Mouse (Mus musculus): ENCODE measurements at regions not wholly inside any gene's neighbourhood (a gene's known extent, or its start where the extent isn't known, plus 50 kb on each side); places are given as distances from the start of the nearest gene placed in this dataset.

- DNase-seq (ENCODE audit: low spot score) = no peak
Measured at GRCm38 (mm10) chr2:148622216-148622615, 50.2 kb upstream of the Nxt1 start.

GRCm38 (mm10) chr2:148611911-148612310 is 60.5 kb upstream of the Nxt1 start:
- DNase-seq (ENCODE audit: low spot score) = no peak

- DNase-seq (ENCODE audit: low spot score) = no peak
Measured at GRCm38 (mm10) chr2:148605425-148605930, 66.9 kb upstream of the Nxt1 start.

GRCm38 (mm10) chr2:148603951-148604350 is 68.5 kb upstream of the Nxt1 start:
- no peak for DNase-seq (ENCODE audit: low spot score)

GRCm38 (mm10) chr2:148603315-148603714 is 69.1 kb upstream of the Nxt1 start:
- DNase-seq (ENCODE audit: low spot score) = no peak

- DNase-seq (ENCODE audit: low spot score) = peak; percentile 15
Measured at GRCm38 (mm10) chr2:148599498-148599897, 72.9 kb upstream of the Nxt1 start.

- no peak for DNase-seq (ENCODE audit: low spot score)
Measured at GRCm38 (mm10) chr2:148596966-148597365, 75.4 kb upstream of the Nxt1 start.

- DNase-seq (ENCODE audit: low spot score) = no peak
Measured at GRCm38 (mm10) chr2:148585721-148586335, 86.6 kb upstream of the Nxt1 start.

GRCm38 (mm10) chr2:148582208-148582607 is 90.2 kb upstream of the Nxt1 start:
- no peak for DNase-seq (ENCODE audit: low spot score)

- no peak for DNase-seq (ENCODE audit: low spot score)
Measured at GRCm38 (mm10) chr2:148581666-148582065, 90.7 kb upstream of the Nxt1 start.

GRCm38 (mm10) chr2:148580286-148580966 is 92.0 kb upstream of the Nxt1 start:
- DNase-seq (ENCODE audit: low spot score) = peak; percentile 15

- no peak for DNase-seq (ENCODE audit: low spot score)
Measured at GRCm38 (mm10) chr2:148579564-148579963, 92.8 kb upstream of the Nxt1 start.

GRCm38 (mm10) chr2:148579027-148579426 is 93.4 kb upstream of the Nxt1 start:
- no peak for DNase-seq (ENCODE audit: low spot score)

- no peak for DNase-seq (ENCODE audit: low spot score)
Measured at GRCm38 (mm10) chr2:148578176-148578575, 94.2 kb upstream of the Nxt1 start.

- no peak for DNase-seq (ENCODE audit: low spot score)
Measured at GRCm38 (mm10) chr2:148575433-148575832, 97.0 kb upstream of the Nxt1 start.

GRCm38 (mm10) chr2:148572165-148572564 is 100.2 kb upstream of the Nxt1 start:
- DNase-seq (ENCODE audit: low spot score) = peak; percentile 29

GRCm38 (mm10) chr2:148571616-148572015 is 100.8 kb upstream of the Nxt1 start:
- DNase-seq (ENCODE audit: low spot score) = no peak

- no peak for DNase-seq (ENCODE audit: low spot score)
Measured at GRCm38 (mm10) chr2:148571018-148571417, 101.4 kb upstream of the Nxt1 start.

GRCm38 (mm10) chr2:148567930-148568481 is 104.4 kb upstream of the Nxt1 start:
- no peak for DNase-seq (ENCODE audit: low spot score)

GRCm38 (mm10) chr2:148563390-148563789 is 109.0 kb upstream of the Nxt1 start:
- DNase-seq (ENCODE audit: low spot score) = no peak

- no peak for DNase-seq (ENCODE audit: low spot score)
Measured at GRCm38 (mm10) chr2:148562041-148562440, 110.4 kb upstream of the Nxt1 start.

GRCm38 (mm10) chr2:148560013-148560773 is 112.2 kb upstream of the Nxt1 start:
- DNase-seq (ENCODE audit: low spot score) = no peak

- DNase-seq (ENCODE audit: low spot score) = no peak
Measured at GRCm38 (mm10) chr2:148559376-148559775, 113.0 kb upstream of the Nxt1 start.

Measured in left cerebral cortex, adult 11 months (tissue).